Mouse (Mus musculus) adrenal gland, postnatal 4 days (tissue): ENCODE results near the gene Hipk2. TPM values are rescaled to one million over a fixed set of nuclear protein-coding genes. Genes with fewer than 3 reads are reported as not detected.

Experiments
- DNase-seq, 2 experiments: peaks; one replicate each; pipeline ENCODE4 v3.0.0; 2021 to 2022; ENCODE audit warnings: low spot score in 2 of 2, mixed read lengths in 2 of 2
- total RNA-seq, 2 experiments: library from RNA; stranded (reverse); gene quantifications; 2 replicates each; pipeline ENCODE4 v1.2.3; 2021

The Hipk2 gene
- total RNA-seq, 2 experiments from 2014 or later = 97.4 to 117 TPM

- DNase-seq = no peak
Measured at GRCm38 (mm10) chr6:38868974-38869373, 7.0 kb downstream of the Hipk2 start.

- no peak for DNase-seq
Measured at GRCm38 (mm10) chr6:38867291-38867690, 8.7 kb downstream of the Hipk2 start.

- DNase-seq = no peak
Measured at GRCm38 (mm10) chr6:38866761-38867160, 9.2 kb downstream of the Hipk2 start.

- no peak for DNase-seq
Measured at GRCm38 (mm10) chr6:38866357-38866756, 9.6 kb downstream of the Hipk2 start.

- no peak for DNase-seq
Measured at GRCm38 (mm10) chr6:38865805-38866204, 10.2 kb downstream of the Hipk2 start.

- DNase-seq = no peak
Measured at GRCm38 (mm10) chr6:38863595-38863994, 12.4 kb downstream of the Hipk2 start.

GRCm38 (mm10) chr6:38860301-38860700, 15.7 kb downstream of the Hipk2 start:
- DNase-seq = no peak

- DNase-seq = no peak
Measured at GRCm38 (mm10) chr6:38859819-38860218, 16.1 kb downstream of the Hipk2 start.

GRCm38 (mm10) chr6:38853561-38853992, 22.4 kb downstream of the Hipk2 start:
- no peak for DNase-seq

GRCm38 (mm10) chr6:38851740-38852139, 24.2 kb downstream of the Hipk2 start:
- no peak for DNase-seq

GRCm38 (mm10) chr6:38850715-38851259, 25.2 kb downstream of the Hipk2 start:
- no peak for DNase-seq

GRCm38 (mm10) chr6:38847958-38848910, 27.7 kb downstream of the Hipk2 start:
- DNase-seq = no peak

- DNase-seq = no peak
Measured at GRCm38 (mm10) chr6:38847447-38847846, 28.5 kb downstream of the Hipk2 start.

GRCm38 (mm10) chr6:38846330-38847195, 29.4 kb downstream of the Hipk2 start:
- DNase-seq = no peak

- no peak for DNase-seq
Measured at GRCm38 (mm10) chr6:38845876-38846275, 30.1 kb downstream of the Hipk2 start.

GRCm38 (mm10) chr6:38845117-38845516, 30.8 kb downstream of the Hipk2 start:
- no peak for DNase-seq

- no peak for DNase-seq
Measured at GRCm38 (mm10) chr6:38841551-38841950, 34.4 kb downstream of the Hipk2 start.

- DNase-seq = no peak
Measured at GRCm38 (mm10) chr6:38840780-38841179, 35.2 kb downstream of the Hipk2 start.

GRCm38 (mm10) chr6:38840380-38840779, 35.6 kb downstream of the Hipk2 start:
- DNase-seq = no peak

GRCm38 (mm10) chr6:38839891-38840290, 36.1 kb downstream of the Hipk2 start:
- DNase-seq = no peak

GRCm38 (mm10) chr6:38838061-38838460, 37.9 kb downstream of the Hipk2 start:
- no peak for DNase-seq

GRCm38 (mm10) chr6:38835217-38835616, 40.7 kb downstream of the Hipk2 start:
- DNase-seq = no peak
